Mouse (Mus musculus) liver, postnatal 0 days (tissue): ENCODE results near the gene Kcnt2. TPM values are rescaled to one million over a fixed set of nuclear protein-coding genes. Genes with fewer than 3 reads are reported as not detected.

Experiments used
- ATAC-seq: fragments of 200-750 bp; cut with Nextera tagmentation; 2 replicates; pipeline ENCODE4 v1.8.0; 2017; ENCODE audit warnings: mild to moderate bottlenecking, moderate library complexity
- DNase-seq: peaks from one replicate; pipeline ENCODE4 v3.0.0-alpha.2; 2016
- H3K27ac ChIP-seq: fragments of 300-500 bp; sonication (generic); 2 replicates; pipeline ENCODE4 v1.5.1; 2014; ENCODE audit warnings: antibody characterized with exemption, moderate library complexity, mild to moderate bottlenecking, low read depth
- H3K27me3 ChIP-seq: fragments of 300-500 bp; sonication (generic); 2 replicates; pipeline ENCODE4 v1.6.1; 2014; ENCODE audit warnings: low read length, control low read depth, mixed read lengths; ENCODE audit not compliant: insufficient read depth
- H3K36me3 ChIP-seq: fragments of 300-500 bp; sonication (generic); replicated peaks from 2 replicates; pipeline ENCODE4 v1.6.1; 2014; ENCODE audit warnings: mild to moderate bottlenecking, control low read depth, low read length, moderate library complexity, mixed read lengths; ENCODE audit not compliant: insufficient read depth
- H3K4me1 ChIP-seq: fragments of 300-500 bp; sonication (generic); 2 replicates; pipeline ENCODE4 v1.6.1; 2014; ENCODE audit warnings: antibody characterized with exemption, mild to moderate bottlenecking, control low read depth; ENCODE audit not compliant: insufficient read depth
- H3K4me2 ChIP-seq: fragments of 300-500 bp; sonication (generic); 2 replicates; pipeline ENCODE4 v1.6.1; 2014; ENCODE audit warnings: low read depth, mild to moderate bottlenecking, low read length, moderate library complexity, mixed read lengths
- H3K4me3 ChIP-seq: fragments of 300-500 bp; sonication (generic); 2 replicates; pipeline ENCODE4 v1.5.1; 2014; ENCODE audit warnings: low read depth, low read length
- H3K9ac ChIP-seq: fragments of 300-500 bp; sonication (generic); replicated peaks from 2 replicates; pipeline ENCODE4 v1.6.1; 2014; ENCODE audit warnings: mild to moderate bottlenecking, moderate library complexity
- H3K9me3 ChIP-seq: fragments of 300-500 bp; sonication (generic); 2 replicates; pipeline ENCODE4 v1.6.1; 2016; ENCODE audit warnings: mild to moderate bottlenecking, control low read depth, low read length, mixed read lengths
- CTCF ChIP-seq: sonication (generic); IDR thresholded peaks from 2 replicates; pipeline ENCODE4 v1.5.1; 2016; ENCODE audit warnings: antibody characterized with exemption, low read depth
- EP300 ChIP-seq: IDR thresholded peaks from 2 replicates; pipeline ENCODE4 v1.6.1; 2016; ENCODE audit warnings: antibody characterized with exemption, low read depth, mild to moderate bottlenecking
- WGBS: fragments of 180-500 bp; shearing (Covaris S2); extraction: QIAGEN DNeasy Blood & Tissue Kit; methylation state at CpG from one replicate; pipeline ENCODE4 v1.1.7; 2014; ENCODE audit not compliant: insufficient replicate concordance; 5-methylcytosine and 5-hydroxymethylcytosine counted together
- polyA plus RNA-seq: library from polyadenylated mRNA; unstranded; fragments of >200 nt; fragmentation: Nextera tagmentation; extraction: Ambion mirVana; gene quantifications from 2 replicates; pipeline ENCODE4 v1.2.1, GENCODE M21; 2015

Kcnt2 gene
- polyA plus RNA-seq, 1 experiment from 2014 or later: 0.12 TPM

GRCm38 (mm10) chr1:140618164-140618563 is 372.2 kb downstream of the Kcnt2 start:
- Histone ChIP-seq H3K4me1 (no peaks in the 10 kb centered on the region), H3K27ac (no peak overlapping the region), H3K4me2 (no peak overlapping the region), H3K9ac (no peak overlapping the region), H3K27me3 (no peaks in the 10 kb centered on the region), H3K36me3 (no peaks in the 10 kb centered on the region), H3K9me3 (no peaks in the 10 kb centered on the region), H3K4me3 (no peak overlapping the region)
- DNase-seq: no peak
- ATAC-seq: no peak
- TF ChIP-seq CTCF (no peak), EP300 (no peak)

- no peak overlapping the region for H3K4me2 ChIP-seq
- no peak for ATAC-seq
- H3K9me3 ChIP-seq: no peaks in the 10 kb centered on the region
- TF ChIP-seq EP300 (no peak), CTCF (no peak)
- H3K4me3 ChIP-seq: no peak overlapping the region
- H3K36me3 ChIP-seq: no peaks in the 10 kb centered on the region
- no peak overlapping the region for H3K27ac ChIP-seq
- no peaks in the 10 kb centered on the region for H3K27me3 ChIP-seq
- DNase-seq: no peak
- H3K4me1 ChIP-seq: no peaks in the 10 kb centered on the region
- H3K9ac ChIP-seq: no peak overlapping the region
Measured at GRCm38 (mm10) chr1:140624918-140625317, 379.0 kb downstream of the Kcnt2 start.

- H3K27ac ChIP-seq: no peak overlapping the region
- no peaks in the 10 kb centered on the region for H3K27me3 ChIP-seq
- no peak for TF ChIP-seq CTCF
- TF ChIP-seq EP300: no peak
- H3K4me1 ChIP-seq: no peaks in the 10 kb centered on the region
- WGBS: 55% methylated on average over 3 of the region's 3 CpGs
- no peaks in the 10 kb centered on the region for H3K9me3 ChIP-seq
- H3K4me2 ChIP-seq: no peak overlapping the region
- H3K9ac ChIP-seq: no peak overlapping the region
- DNase-seq: no peak
- no peaks in the 10 kb centered on the region for H3K36me3 ChIP-seq
- no peak for ATAC-seq
- no peak overlapping the region for H3K4me3 ChIP-seq
Measured at GRCm38 (mm10) chr1:140659607-140660340, 413.8 kb downstream of the Kcnt2 start.

GRCm38 (mm10) chr1:140660751-140661403 is 414.9 kb downstream of the Kcnt2 start:
- H3K4me2 ChIP-seq: no peak overlapping the region; the same call in 1 of the 2 replicates
- no peak for ATAC-seq

GRCm38 (mm10) chr1:140661404-140661787 is 415.4 kb downstream of the Kcnt2 start:
- no peaks in the 10 kb centered on the region for H3K4me1 ChIP-seq
- ATAC-seq (no peak), DNase-seq (no peak)
- no peak overlapping the region for H3K27ac ChIP-seq
- TF ChIP-seq EP300: no peak
- peak; percentile 60 for TF ChIP-seq CTCF
- H3K4me2 ChIP-seq: no peak overlapping the region; the same call in 1 of the 2 replicates
- no peaks in the 10 kb centered on the region for H3K36me3 ChIP-seq
- no peaks in the 10 kb centered on the region for H3K9me3 ChIP-seq
- 29% methylated on average over 3 of the region's 3 CpGs for WGBS
- H3K27me3 ChIP-seq: no peaks in the 10 kb centered on the region
- H3K9ac ChIP-seq: no peak overlapping the region
- H3K4me3 ChIP-seq: no peak overlapping the region

More at GRCm38 (mm10) chr1:140660751-140661403, 414.9 kb downstream of the Kcnt2 start:
- Histone ChIP-seq H3K4me3 (no peak overlapping the region), H3K9me3 (no peaks in the 10 kb centered on the region), H3K9ac (no peak overlapping the region), H3K27me3 (no peaks in the 10 kb centered on the region), H3K27ac (no peak overlapping the region), H3K36me3 (no peaks in the 10 kb centered on the region), H3K4me1 (no peaks in the 10 kb centered on the region)
- TF ChIP-seq EP300 (no peak), CTCF (no peak)
- WGBS: 50% methylated on average over 12 of the region's 12 CpGs
- no peak for DNase-seq

Other genes with a start within 250 kb of the Kcnt2 start
- 118 and 119 TPM in 2 replicates for gene Cfh, start 62.4 kb upstream of the Kcnt2 start, polyA plus RNA-seq